Mouse (Mus musculus): ENCODE measurements around the gene Dok5.

Dok5 gene

DNA sequence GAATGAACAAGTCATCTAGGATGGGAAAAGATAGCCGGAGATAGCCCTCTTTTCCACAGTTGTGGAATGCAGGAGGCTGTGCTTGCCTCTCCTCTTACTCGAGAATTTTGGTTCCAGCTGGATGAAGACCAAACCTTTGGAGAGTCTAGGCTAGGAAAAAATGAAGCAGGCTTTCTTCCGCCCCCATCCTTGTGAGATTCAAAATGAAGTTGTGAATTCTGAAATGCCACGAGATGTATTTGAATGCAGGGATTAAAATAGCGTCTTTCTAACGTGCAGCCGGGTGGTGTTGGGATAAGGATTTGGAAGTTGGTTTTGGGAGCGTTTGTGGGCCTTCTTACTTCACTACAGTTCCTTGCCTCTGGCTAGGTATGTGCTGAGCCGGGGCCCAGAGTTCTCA is 6.8 kb downstream of the Dok5 start:
- DNase-seq (ENCODE audit: low read depth, low spot score) = no peak

DNA sequence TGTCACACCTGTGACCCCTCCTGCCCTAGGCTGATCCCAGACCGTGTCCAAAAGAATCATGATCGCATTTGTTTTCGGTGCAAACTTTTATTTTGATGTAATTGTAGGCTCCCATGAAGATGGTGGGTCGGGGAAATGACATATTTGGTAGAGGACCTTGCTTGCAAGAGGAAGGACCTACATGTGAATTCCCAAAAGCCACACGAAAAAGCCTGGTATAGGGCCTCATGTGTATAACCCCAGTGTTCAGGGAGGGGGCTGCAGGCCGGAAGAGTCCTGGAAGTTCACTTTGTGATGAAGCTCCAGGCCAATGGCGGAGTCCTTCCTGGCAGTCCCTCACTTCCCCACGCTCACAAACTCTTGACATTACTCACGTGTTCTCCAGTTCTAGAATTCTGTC is 7.3 kb downstream of the Dok5 start:
- DNase-seq (ENCODE audit: low read depth, low spot score) = no peak

DNA sequence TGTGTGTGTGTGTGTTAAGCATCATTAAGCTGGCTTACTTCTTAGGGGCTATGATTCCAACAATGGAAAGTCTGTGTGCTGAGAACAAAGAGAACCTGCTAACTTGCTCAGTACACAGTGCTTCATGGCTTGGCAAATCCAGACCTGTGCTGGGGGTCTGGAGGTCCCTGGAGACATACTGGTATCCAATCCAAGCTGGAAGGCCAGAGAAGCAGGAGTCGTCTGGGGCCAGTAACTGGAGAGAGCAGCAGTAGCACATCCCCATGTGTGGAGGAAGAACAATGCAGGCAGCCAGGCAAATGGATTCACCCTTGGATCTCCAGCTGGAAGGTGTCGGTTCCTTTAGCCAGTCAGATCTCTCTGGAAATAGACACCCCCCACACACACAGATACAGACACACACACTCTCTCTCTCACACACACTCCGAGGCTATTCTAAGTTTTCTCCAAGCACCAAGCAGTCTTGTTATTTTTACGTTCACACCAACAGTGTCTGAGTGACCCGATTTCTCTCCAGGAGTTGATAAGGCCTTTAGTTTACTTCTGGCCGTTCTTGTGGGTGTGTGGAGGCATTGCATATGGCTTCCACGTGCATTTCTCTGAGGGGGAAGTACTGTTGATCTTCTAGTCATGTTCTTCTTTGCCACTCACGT is 8.2 kb downstream of the Dok5 start:
- no peak for DNase-seq (ENCODE audit: low read depth, low spot score)

DNA sequence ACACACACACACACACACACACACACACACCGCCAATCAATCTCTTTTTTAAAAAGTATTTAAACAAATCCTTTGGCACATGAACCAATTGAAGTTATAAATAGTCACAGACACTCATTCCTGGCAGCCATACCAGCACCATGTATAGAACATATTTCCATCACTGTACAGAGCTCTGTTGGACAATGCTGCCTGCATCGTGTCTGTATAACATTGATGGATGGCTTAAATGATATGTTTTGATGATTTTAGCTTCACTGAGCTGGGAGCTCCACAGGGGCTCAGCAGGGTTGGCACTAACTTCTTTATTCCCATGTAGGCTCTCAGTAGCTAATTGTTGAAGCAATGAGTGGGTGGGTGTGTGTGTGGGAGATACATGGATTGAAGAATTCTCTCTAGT is 11.9 kb downstream of the Dok5 start:
- no peak for DNase-seq (ENCODE audit: low read depth, low spot score)

DNA sequence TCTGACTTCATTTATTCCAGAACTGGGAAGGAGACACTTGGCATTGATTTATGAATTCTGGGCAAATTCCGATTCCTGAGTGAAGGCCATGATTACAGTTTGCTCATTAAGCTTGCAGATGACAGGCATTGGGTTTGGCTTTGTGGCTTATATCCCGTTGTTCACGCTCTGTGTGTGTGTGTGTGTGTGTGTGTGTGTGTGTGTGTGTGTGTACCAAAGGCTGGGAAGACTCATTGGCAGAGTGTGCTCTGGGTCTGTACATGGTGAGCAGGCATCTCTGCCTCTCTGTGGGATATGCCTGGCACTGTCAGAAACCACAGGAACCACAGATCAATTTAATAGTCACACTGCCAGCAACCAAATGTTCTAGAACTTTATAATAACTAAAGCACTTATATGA is 17.3 kb downstream of the Dok5 start:
- DNase-seq (ENCODE audit: low read depth, low spot score) = no peak

DNA sequence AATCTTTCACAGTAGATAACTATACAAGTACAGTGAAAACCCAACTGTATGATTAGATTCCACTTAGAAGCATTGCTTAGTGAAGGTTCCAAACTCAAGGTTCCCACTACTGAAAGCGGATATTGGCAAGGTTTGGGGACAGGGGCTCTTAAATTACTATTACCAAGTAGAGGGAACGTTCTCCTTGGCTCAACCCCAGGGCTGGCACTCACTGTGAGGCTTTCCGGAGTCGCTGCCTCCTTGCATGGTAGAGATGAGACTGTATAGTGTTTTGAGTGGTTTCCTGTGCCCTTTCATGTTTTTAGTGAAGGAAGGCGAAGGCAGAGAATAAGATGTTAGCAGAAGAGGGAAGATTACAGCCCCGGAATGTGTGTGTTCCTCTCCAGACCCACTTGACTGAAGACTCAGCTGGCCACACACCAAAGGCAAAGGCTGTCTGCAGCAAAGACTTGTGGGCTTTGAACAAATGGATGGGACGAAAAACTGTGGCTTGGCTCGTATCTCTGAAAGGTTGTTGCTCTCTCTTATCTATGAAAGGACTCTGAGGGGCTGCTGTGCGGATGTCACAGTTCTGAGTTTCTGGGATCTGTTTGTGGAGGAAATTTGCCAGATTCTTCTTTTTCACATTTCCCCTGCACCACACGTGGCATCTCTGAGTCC is 20.7 kb downstream of the Dok5 start:
- DNase-seq (ENCODE audit: low read depth, low spot score) = no peak

DNA sequence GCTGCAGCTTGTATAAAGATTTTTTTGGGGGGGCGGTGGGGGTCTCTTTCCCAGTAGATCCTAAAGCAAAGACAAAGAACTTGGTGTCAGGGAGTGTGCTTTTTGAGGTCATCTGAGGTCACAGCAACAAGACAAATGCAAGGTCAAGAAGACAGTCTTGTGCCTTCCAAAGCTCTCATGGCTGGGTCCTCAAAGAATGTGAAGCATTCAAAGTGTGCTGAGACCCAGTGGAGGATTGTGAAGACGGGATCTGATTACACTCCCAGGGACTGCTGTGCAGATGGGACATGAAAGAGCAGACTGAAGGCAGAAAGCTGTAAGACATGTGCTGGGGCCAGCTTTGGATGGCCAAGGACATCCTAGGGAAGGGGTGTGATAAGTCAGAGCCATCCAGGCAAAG is 24.2 kb downstream of the Dok5 start:
- DNase-seq (ENCODE audit: low read depth, low spot score) = no peak

DNA sequence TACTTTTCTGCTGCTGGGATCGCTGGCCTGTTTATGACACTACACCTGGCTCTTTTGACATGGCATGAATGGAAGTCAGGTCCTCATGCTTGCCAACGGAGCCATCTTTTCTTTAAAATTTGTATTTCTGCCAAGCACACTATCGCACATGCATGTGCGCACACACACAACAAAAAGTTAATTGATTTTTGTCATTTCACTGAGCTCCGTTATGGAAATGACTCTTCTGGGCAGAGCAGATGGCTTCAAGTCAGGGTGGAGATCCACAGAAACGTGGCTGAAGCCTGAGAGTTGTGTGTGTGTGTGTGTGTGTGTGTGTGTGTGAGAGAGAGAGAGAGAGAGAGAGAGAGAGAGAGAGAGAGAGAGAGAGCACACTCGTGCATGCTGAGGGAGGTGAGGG is 25.1 kb downstream of the Dok5 start:
- no peak for DNase-seq (ENCODE audit: low read depth, low spot score)

DNA sequence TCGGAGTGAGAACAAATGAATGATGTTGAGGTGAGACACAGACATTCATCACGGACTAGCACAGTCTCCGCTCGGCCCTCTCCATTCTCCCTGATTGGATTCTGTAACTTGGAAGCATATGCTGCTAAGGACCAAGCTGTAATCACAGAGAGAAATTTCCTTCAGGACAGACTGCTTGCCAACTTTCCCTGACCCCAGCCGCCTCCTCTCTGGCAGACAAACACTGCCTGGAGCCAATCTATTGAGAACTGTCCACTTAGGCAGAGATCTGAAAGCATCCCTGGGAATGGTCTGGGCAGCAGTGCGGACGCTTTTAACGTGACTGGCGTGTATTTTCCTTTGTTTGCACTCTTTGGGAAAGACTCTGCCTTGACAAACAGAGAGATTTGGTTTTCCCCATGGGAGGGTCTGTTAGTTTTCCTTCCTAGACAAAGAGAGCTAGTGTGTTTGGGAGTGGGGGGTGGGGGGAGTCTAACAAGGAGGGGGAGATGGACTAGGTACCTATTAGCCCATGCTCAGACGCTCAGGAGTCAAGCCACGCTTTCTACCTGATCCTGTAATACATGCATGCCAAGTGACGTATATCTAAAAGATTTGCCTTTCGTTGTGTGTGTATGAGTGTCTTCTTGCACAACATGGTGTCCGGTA is 25.7 kb downstream of the Dok5 start:
- no peak for DNase-seq (ENCODE audit: low read depth, low spot score)

DNA sequence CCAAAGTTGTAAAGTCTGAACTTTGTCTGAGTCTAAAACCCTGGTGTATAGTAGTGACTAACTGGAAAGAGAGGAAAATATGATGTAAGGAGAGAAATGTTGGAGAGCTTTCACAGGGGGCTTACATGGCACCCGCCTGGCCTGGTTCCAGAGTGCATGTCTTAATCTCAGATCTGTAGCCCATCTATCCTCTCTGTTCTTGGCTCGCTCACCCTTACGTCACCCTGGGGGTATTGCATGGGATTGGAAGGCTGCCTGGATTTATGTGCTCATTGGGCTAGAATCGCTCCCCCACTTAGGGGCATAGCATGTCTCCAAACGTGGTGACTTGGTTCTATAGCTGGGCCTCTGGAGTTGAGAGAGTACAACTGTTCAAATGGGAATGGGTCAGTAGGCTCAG is 26.6 kb downstream of the Dok5 start:
- DNase-seq (ENCODE audit: low read depth, low spot score) = no peak

DNA sequence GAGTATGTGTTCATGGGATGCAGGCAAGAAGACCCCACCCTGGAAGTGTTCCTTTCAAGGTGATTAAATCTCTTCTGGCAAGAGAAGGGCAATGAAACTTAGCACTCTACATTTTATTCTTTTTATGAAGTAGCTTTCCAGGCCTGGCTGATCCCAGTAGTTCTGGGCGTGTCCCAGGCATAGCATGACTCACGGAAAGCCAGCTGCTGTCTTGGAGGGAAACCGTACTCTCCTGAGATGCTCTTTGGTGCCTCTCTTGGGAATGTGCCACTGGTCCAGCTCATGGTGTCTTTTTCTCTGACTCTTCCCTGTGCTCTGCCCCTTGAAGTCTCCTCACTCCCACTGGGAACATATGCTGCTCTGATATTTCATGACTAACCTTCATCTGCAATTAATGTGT is 33.1 kb downstream of the Dok5 start:
- DNase-seq (ENCODE audit: low read depth, low spot score) = no peak

DNA sequence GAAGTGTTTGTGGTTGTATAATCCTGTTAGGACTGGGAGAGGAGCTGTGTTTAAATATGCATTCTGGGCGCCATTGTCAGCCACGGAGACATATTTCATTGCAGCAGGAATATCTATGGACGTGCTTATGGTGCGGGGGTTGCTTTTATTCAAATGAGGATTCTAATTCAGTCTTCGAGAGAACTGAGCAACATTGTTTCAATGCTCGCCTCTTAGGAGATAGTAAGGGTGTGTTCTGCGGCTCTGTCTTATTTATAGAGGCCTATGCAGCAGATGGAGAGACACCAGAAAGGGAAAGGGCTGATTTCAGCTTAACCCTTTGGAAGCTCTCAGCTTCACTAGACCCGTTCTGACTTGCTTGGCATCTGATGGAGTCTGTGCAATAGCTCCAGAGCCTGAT is 35.6 kb downstream of the Dok5 start:
- peak; percentile 61 for DNase-seq (ENCODE audit: low read depth, low spot score)

DNA sequence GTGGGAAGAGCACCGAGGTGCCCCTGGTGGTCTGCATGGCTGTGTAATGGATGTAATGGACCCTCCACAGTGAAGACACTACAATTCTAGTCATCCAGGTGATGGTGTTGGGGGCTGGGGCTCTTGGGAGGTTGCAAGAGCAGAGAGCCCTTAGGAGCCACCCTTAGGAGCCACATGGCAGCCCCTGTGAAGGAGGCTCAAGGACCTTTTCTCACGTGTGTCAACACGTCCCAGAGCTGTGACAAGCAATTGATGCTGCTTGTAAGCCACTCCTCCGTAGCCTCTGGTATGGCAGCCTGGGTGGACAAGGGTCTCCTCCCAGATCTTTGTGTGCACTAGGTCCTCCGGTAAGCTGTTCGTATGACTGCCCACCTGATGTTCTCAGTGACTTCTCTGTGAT is 37.1 kb downstream of the Dok5 start:
- no peak for DNase-seq (ENCODE audit: low read depth, low spot score)

DNA sequence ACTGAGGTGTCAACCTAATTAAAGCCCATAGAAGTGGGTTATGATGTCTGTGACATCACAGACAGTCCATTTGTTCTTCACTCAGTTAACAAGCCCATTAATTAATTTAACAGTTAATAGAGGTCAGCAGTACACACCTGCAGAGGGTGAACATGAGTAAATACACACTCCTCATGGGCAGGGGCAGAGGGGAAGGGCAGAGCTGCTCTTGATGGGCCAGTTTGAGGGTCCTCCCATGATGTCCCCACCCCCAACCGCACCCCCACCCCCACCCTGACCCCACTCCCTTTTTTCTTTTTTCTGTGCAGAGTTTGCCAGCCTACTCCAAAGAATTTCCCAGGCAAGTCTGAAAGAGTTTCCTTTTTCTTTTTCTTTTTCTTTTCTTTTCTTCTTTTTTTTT is 39.9 kb downstream of the Dok5 start:
- DNase-seq (ENCODE audit: low read depth, low spot score) = no peak

DNA sequence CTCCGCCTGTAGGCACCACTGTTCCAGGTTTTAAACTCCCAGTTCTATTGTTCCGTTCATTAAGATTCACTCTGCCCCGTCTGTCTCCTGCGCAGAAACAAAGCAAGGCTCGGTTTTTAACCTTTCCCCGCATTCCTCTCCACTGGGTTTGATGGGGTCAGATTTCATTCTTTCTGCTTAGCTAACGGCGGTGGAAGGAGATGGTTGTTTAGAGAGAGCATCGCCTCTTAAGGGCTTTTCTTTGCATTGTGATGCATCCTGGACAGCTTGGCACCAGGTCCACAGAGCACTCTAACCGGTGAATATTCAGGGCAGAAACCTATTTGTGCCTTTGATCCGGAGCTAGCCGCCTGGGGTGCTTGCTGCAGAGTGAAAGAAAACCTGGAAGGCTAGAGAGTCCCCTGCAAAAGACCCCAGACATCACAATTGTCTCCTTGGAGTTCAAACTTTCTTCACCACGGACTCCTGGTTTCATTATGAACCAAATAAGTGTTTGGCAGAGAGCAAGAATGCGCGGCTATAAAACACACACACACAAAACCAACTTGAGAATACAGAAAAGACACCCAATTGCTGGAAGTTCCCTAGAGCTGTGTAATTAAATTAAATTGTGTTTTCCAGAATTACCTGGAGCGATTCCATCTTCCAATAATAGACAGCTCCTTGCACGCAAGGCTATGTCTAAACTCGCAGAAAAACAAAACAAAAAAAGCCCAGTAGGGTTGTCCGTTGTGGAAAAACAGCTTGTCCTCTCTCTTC is 40.7 kb downstream of the Dok5 start:
- no peak for DNase-seq (ENCODE audit: low read depth, low spot score)

DNA sequence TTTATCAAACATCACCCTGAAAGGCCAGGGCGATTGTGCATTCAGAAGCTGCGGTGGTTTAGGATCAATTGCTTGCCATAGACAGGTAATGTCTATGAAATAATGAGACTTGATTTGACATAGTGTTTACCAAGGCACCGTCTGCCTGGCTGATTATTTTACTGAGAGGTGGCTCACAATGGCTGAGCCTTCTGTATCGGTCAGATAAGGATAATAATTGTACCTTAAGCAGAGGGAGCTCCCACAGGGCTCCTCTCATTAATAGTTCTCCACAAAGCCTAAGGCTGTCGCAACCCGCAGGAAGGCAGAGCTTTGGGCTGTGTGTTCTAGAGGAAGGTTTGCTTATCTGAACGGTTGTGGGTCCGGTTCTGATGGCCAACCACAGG is 41.3 kb downstream of the Dok5 start:
- no peak for DNase-seq (ENCODE audit: low read depth, low spot score)

DNA sequence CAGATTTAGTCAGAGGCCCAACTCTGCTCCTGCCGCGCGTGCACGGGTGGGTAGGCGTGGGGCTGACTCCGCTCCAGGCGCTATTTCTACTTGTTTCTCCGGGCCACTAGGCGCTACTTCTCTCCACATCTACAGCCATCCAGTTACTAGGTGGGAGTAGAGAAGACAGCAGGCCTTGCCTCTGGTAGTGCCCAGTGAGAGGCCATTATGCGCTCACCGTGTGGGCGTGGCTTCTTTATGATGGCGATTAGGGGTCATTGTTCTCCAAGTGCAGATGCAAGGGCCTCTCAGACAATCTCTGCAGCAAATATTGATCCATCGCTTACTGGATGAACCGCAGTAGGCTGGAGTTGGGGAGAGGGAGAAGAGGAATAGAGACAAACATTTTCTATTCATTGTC is 44.0 kb downstream of the Dok5 start:
- no peak for DNase-seq (ENCODE audit: low read depth, low spot score)

DNA sequence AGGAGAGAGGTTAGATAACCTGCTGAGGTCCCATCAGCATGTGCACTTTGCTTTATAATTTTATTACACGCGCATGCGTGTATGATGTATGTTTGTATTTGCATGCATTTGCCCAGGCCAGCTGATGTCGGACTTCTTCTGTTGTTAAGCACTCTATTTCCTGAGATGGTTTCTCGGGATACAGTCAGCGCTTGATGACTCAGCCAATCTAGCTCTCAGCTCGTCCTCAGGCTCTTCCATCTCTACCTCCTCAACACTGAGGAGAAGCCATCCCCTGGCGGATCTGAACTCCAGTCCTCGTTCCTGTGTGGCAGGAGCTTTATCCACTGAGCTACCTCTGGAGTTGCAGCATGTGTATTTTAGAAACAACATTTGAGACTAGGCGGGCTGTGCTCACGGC is 44.5 kb downstream of the Dok5 start:
- no peak for DNase-seq (ENCODE audit: low read depth, low spot score)

DNA sequence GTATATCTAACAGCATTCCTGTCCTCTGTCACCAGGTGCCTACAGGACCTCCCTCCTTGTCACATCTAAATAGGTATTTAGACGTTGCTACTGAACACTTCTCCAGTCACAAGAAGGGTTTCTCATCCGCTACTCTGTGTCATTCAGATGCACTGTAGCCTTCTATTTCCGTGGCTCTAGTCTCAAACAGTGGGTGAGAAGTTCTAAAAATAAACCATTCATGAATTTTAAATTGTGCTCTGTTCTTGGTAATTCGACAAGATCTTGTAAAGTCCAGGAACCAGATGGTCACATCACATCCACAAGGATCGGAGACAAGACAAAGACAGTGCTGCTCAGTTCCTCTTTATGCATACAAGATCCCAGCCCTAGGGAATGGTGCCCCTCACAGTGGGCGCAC is 46.0 kb downstream of the Dok5 start:
- no peak for DNase-seq (ENCODE audit: low read depth, low spot score)

DNA sequence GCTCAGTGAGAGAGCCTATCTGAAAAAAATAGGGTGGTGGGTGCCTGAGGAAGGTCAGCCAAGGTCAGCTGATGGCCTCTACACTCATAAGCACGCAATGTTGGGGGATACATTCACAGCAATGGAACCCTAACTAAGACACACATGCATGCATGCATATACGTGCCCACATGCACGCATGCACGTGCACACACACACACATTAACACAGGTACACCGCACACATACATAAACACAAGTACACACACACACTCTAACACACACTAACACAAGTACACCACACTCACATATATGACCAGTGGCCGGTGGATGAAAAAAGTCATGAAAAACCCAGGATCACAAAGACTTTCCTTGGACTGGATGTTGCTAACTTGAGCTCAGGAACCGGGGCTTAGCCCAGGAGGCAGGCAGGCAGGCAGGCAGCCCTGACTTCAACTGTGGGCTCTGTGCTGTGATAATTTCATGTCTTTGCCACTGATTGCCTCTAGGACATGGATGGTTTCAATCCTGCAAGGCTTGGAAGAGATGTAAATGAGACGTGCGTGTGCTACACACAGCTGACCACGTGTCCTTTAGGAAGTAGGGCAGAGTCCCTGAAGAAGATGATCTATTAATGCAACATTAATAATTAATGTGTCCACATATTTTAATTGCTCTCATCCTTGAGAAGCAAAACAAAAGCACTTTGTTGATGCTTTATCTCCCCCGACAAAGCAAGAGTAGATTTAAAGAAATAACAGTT is 48.6 kb downstream of the Dok5 start:
- no peak for DNase-seq (ENCODE audit: low read depth, low spot score)

DNA sequence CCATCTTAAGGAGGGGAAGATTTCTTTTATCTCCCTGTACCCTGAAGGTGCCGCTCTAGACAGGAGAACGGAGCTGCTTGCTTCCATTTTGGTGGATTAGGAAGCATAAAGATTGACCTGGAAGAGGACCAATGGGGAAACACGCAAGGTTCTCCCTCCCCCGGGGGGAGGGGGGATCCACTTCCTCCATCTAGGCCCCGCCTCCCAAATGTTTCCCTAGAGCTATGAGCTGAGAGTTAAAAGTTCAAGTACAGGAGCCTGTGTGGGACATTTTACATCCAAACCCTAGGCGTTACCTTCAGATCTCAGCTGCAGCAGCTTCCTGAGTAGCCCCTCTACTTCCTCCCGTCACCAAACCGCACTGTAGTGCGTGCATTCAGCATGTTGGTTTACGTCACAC is 56.5 kb downstream of the Dok5 start:
- no peak for DNase-seq (ENCODE audit: low read depth, low spot score)

Data from brain, embryonic 18.5 days (tissue).